Mouse (Mus musculus) myocyte (in vitro differentiated cells): ENCODE data around the gene Atat1. TPM values are rescaled to one million over a fixed set of nuclear protein-coding genes. Genes with fewer than 3 reads are reported as not detected.

ENCODE experiments used
- H3K27me3 ChIP-seq: one replicate; pipeline ENCODE4 v1.6.1; 2011; ENCODE audit not compliant: control insufficient read depth, insufficient read depth, insufficient read length
- H3K36me3 ChIP-seq: one replicate; pipeline ENCODE4 v1.6.1; 2011; ENCODE audit not compliant: control insufficient read depth, insufficient read depth
- H3K4me2 ChIP-seq: one replicate; pipeline ENCODE4 v1.6.1; 2011; ENCODE audit warnings: low read depth, control low read depth
- H3K4me3 ChIP-seq: one replicate; pipeline ENCODE4 v1.5.1; 2011; ENCODE audit warnings: mild to moderate bottlenecking, control low read depth, moderate library complexity
- H3K79me2 ChIP-seq: one replicate; pipeline ENCODE4 v1.6.1; 2011; ENCODE audit not compliant: control insufficient read depth, insufficient read depth
- H3ac ChIP-seq: one replicate; pipeline ENCODE4 v1.6.1; 2011; ENCODE audit not compliant: control insufficient read depth, insufficient read length
- CEBPB ChIP-seq: IDR thresholded peaks from 2 replicates; pipeline ENCODE4 v1.6.1; 2011; ENCODE audit warnings: mild to moderate bottlenecking, moderate library complexity; ENCODE audit not compliant: poor library complexity, insufficient read depth, severe bottlenecking
- E2F4 ChIP-seq: IDR thresholded peaks from one replicate; pipeline ENCODE4 v1.6.1; 2011; ENCODE audit warnings: mild to moderate bottlenecking, control low read depth, moderate library complexity; ENCODE audit not compliant: insufficient read depth
- MAX ChIP-seq: IDR thresholded peaks from one replicate; pipeline ENCODE4 v1.6.1; 2011; ENCODE audit warnings: low read depth, mild to moderate bottlenecking, control low read depth
- MYOD1 ChIP-seq, 3 experiments: IDR thresholded peaks; one replicate each; pipeline ENCODE4 v1.6.1; 2011; ENCODE audit warnings: control low read depth in 2 of 3, low read depth in 2 of 3, mild to moderate bottlenecking in 2 of 3, moderate library complexity in 1 of 3; ENCODE audit not compliant: insufficient read length in 2 of 3, control insufficient read depth in 1 of 3
- MYOG ChIP-seq, 3 experiments: IDR thresholded peaks; one replicate each; pipeline ENCODE4 v1.6.1; 2011; ENCODE audit warnings: control low read depth in 2 of 3, low read depth in 2 of 3, mild to moderate bottlenecking in 2 of 3; ENCODE audit not compliant: insufficient read length in 2 of 3, control insufficient read depth in 1 of 3, insufficient read depth in 1 of 3
- POLR2A ChIP-seq: IDR thresholded peaks from one replicate; pipeline ENCODE4 v1.6.1; 2011; ENCODE audit warnings: low read depth, mild to moderate bottlenecking, control low read depth, moderate library complexity; ENCODE audit not compliant: insufficient read length
- POLR2AphosphoS2 ChIP-seq: IDR thresholded peaks from one replicate; pipeline ENCODE4 v1.6.1; 2011; ENCODE audit warnings: low read depth, control low read depth; ENCODE audit not compliant: insufficient read length
- REST ChIP-seq: IDR thresholded peaks from one replicate; pipeline ENCODE4 v1.6.1; 2011; ENCODE audit warnings: mild to moderate bottlenecking, control low read depth, moderate library complexity; ENCODE audit not compliant: insufficient read depth, insufficient read length
- SRF ChIP-seq: IDR thresholded peaks from one replicate; pipeline ENCODE4 v1.6.1; 2011; ENCODE audit warnings: low read depth; ENCODE audit not compliant: control insufficient read depth, insufficient read length
- TCF12 ChIP-seq: IDR thresholded peaks from one replicate; pipeline ENCODE4 v1.6.1; 2011; ENCODE audit warnings: mild to moderate bottlenecking, control low read depth; ENCODE audit not compliant: poor library complexity, insufficient read depth, severe bottlenecking
- TCF3 ChIP-seq: IDR thresholded peaks from one replicate; pipeline ENCODE4 v1.6.1; 2011; ENCODE audit warnings: low read depth, control low read depth; ENCODE audit not compliant: insufficient read length
- USF1 ChIP-seq: IDR thresholded peaks from one replicate; pipeline ENCODE4 v1.6.1; 2011; ENCODE audit warnings: low read depth, mild to moderate bottlenecking, control low read depth, moderate library complexity
- polyA plus RNA-seq: library from polyadenylated mRNA; unstranded; fragments of >200 nt; fragmentation: generic; extraction: Trizol; gene quantifications from one replicate; pipeline ENCODE4 v1.2.1, GENCODE M21; 2012; ENCODE audit warnings: missing spikeins

The Atat1 gene
- polyA plus RNA-seq, 1 experiment, result 23.1 TPM

DNA sequence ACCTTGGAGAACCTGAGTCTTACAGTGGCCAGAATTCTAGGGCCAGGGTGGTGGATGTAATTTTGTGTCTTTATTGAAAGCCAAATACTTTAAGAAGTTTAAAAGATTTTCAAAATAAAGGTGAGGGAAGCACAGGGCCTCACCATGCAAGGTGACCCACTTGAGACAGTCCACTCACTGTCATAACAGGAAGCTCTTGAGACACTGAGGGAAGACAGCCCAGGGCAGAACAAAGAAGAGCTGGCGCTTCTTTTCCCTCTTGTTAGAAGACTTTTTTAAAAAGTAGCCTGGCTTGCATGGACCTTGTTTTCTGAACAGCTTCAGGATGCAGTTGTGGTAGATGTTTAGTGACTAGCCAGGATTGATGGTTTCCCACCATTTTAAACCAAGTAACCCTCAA lies 10.5 kb upstream of the Atat1 start:
- H3ac ChIP-seq, result no peak overlapping the region
- no peak overlapping the region for H3K4me3 ChIP-seq
- H3K36me3 ChIP-seq, result peaks cover 30% of the 10 kb centered on the region
- H3K79me2 ChIP-seq, result peaks cover 37% of the 10 kb centered on the region
- TF ChIP-seq TCF3 (no peak), SRF (no peak), MAX (no peak), POLR2A (no peak), POLR2AphosphoS2 (peak; percentile 65), REST (no peak), USF1 (no peak)
- no peaks in the 10 kb centered on the region for H3K27me3 ChIP-seq
- peak overlapping the region; percentile 97 for H3K4me2 ChIP-seq

DNA sequence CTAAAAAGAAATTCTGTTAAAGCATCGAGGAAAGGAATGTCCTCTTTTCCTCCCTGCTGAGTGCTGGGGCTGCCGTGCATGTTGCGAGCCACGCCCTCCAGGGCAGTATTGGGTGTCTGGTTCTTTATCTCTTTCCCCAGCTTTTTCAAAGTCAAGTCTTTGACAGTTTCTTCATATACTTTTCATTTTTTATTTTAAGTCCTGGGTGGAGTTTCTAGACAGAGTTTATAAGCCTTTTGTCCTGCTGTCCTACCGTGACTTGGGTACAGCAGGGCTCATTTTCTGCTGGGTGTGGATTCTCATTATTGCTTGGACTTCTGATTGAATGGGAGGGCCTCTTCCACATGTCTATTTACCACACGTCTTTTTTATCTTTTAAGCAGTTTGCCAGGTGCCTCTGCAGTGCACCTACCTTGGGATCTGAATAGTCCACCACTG lies 10.0 kb upstream of the Atat1 start:
- Histone ChIP-seq H3K27me3 (no peaks in the 10 kb centered on the region), H3ac (no peak overlapping the region), H3K36me3 (peaks cover 30% of the 10 kb centered on the region), H3K4me3 (peak overlapping the region; percentile 96), H3K79me2 (peaks cover 42% of the 10 kb centered on the region), H3K4me2 (peak overlapping the region; percentile 97)
- TF ChIP-seq POLR2A (peak; percentile 46), CEBPB (no peak), TCF3 (no peak), POLR2AphosphoS2 (peak; percentile 52)

DNA sequence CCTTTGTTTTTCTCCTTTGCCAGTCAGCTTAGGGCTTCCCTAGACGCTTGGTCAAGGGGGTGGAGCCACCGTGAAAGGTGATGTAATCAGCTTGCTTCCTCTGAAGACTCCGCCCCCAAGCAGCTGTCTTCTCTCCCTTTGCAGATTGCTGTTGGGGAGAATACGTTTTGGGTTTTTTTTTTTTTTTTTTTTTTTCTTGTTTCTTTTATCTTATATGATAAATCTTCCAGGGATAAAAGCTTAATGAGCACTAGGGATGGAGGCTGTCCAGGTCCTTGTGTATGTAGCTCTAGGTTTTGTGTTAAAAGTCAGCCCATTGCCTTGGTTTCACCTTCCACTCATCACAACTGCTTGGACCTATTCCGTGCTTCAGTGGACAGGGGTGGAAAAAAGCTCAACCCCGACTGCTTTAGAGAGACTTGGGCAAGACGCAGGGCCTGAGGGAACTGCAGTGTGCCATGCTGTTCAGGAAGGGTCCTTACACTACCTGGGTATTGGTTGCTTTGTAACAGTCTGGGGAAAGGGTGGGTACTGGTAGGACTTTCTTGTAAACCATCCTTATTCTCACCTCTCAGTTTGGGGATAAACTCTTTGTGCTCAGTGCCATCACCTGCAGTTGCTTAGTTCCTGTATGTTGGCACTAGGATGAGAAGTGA lies 9.3 kb upstream of the Atat1 start:
- TF ChIP-seq USF1 (no peak), POLR2AphosphoS2 (peak; percentile 100), E2F4 (no peak), CEBPB (peak; percentile 73), MAX (no peak), TCF12 (no peak), SRF (no peak), REST (no peak), MYOG (IDR thresholded peaks at IDR 0.05; ENCODE audit: control insufficient read depth in 1 of 3, insufficient read depth in 1 of 3, insufficient read length in 2 of 3, low read depth in 2 of 3) (peak in 2 of 3 experiments; percentile 61 to 68), TCF3 (no peak), POLR2A (peak; percentile 62), MYOD1 (IDR thresholded peaks at IDR 0.05; ENCODE audit: control insufficient read depth in 1 of 3, insufficient read length in 2 of 3, low read depth in 2 of 3) (peak in 2 of 3 experiments; percentile 51 to 74)
- peaks cover 28% of the 10 kb centered on the region for H3K36me3 ChIP-seq
- peak overlapping the region; percentile 97 for H3K4me2 ChIP-seq
- H3ac ChIP-seq, result no peak overlapping the region
- H3K79me2 ChIP-seq, result peaks cover 49% of the 10 kb centered on the region
- H3K27me3 ChIP-seq, result no peaks in the 10 kb centered on the region
- H3K4me3 ChIP-seq, result peak overlapping the region; percentile 96

DNA sequence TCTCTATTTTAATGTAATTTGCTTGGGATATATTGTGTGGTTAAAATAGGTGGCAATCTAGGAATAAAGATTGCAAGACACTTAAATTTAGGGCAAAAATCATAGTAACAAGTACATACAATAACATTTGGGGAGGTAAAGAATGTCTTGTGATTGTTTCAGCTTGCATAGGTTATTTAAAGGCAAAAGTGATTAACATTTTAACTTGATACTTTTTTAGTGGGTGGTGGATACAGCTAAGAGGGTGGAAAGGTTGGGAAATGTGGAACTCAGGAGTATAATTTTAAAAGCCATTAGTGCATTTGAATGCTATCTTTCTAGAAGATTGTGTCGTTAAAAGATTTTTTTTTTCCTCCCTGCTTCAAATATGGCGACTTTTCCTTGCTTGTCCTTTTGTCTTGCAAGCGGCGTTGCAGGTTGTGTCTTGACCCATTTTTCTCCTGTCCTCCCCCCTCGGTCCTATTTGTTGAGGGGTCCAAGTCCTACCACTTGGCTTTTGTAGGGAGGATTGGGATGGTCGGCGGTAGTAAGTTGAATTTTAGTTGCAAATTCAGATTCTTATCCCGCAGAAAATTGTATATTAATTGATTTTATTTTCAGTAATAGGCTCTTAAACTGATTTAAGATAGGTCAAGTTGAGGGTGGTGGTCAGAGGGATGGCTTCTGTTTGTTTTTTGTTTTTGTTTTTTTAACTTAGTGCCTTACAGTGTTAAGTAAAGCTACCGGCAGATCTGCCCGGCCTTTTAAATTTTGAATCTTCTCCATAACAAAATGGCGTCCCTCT lies 8.6 kb upstream of the Atat1 start:
- TF ChIP-seq TCF3, result no peak
- peak; percentile 49 for TF ChIP-seq POLR2A
- no peak for TF ChIP-seq MYOG (IDR thresholded peaks at IDR 0.05; ENCODE audit: control insufficient read depth in 1 of 3, insufficient read depth in 1 of 3, insufficient read length in 2 of 3, low read depth in 2 of 3)
- TF ChIP-seq MAX, result no peak
- peak; percentile 95 for TF ChIP-seq POLR2AphosphoS2
- peak overlapping the region; percentile 96 for H3K4me3 ChIP-seq
- peak overlapping the region; percentile 92 for H3ac ChIP-seq
- H3K4me2 ChIP-seq, result peak overlapping the region; percentile 97
- H3K27me3 ChIP-seq, result no peaks in the 10 kb centered on the region
- H3K36me3 ChIP-seq, result peaks cover 26% of the 10 kb centered on the region
- peaks cover 51% of the 10 kb centered on the region for H3K79me2 ChIP-seq

DNA sequence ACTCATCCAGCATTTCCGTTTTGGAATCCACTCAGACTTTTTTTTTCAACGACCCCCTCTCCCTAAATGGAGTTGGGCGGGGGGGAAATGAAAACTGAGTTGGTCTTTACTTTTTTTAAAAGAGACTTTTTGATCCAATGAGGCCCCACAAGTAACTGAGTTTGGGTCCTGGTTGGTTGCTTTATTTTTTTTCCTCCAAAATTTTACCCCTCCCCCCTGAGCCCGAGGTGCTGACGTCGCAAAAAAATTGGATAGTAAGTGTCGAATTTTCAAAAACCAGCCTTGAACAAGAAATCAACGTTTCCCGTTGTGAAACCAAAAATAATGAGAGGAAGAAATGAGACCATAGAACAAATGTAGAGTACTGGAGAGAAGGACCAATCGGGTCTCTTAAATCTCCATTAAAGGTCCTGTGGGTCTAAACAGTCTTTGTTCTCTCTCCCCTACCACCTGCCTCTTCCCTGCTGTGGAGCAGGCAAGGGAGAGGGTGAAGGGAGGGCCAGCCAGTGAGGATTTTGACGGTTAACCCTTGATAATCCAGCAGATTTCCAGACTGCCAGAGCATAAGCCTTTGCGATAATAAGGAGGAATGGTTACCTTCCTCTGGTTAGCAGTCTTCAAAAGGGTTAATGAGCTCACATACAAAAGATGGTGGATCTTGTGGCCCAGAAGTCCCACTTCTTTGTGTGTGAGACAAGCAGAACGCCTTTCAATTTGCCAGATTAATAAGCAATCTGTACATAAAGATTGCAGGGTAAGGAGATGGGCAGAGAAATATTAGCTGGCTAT lies 7.8 kb upstream of the Atat1 start:
- peaks cover 29% of the 10 kb centered on the region for H3K36me3 ChIP-seq
- H3K4me2 ChIP-seq, result peak overlapping the region; percentile 97
- H3K79me2 ChIP-seq, result peaks cover 52% of the 10 kb centered on the region
- TF ChIP-seq MAX (no peak), MYOD1 (IDR thresholded peaks at IDR 0.05; ENCODE audit: control insufficient read depth in 1 of 3, insufficient read length in 2 of 3, low read depth in 2 of 3) (no peak), POLR2A (peak; percentile 51), TCF12 (no peak), CEBPB (no peak), MYOG (IDR thresholded peaks at IDR 0.05; ENCODE audit: control insufficient read depth in 1 of 3, insufficient read depth in 1 of 3, insufficient read length in 2 of 3, low read depth in 2 of 3) (no peak), USF1 (no peak), SRF (no peak), E2F4 (no peak), REST (no peak), TCF3 (no peak), POLR2AphosphoS2 (peak; percentile 95)
- H3K4me3 ChIP-seq, result peak overlapping the region; percentile 96
- H3K27me3 ChIP-seq, result no peaks in the 10 kb centered on the region
- H3ac ChIP-seq, result peak overlapping the region; percentile 92
